Mouse (Mus musculus) thymus, adult 2 months (tissue): ENCODE results near the gene Marcks.

Experiments used
- CTCF ChIP-seq: fragments of 200-500 bp; IDR thresholded peaks from 2 replicates; pipeline ENCODE4 v1.5.1; 2012; ENCODE audit warnings: mild to moderate bottlenecking, control low read depth, low read length, moderate library complexity, borderline replicate concordance; ENCODE audit not compliant: control insufficient read depth, poor library complexity, insufficient read depth; ENCODE audit errors: extremely low read depth
- POLR2A ChIP-seq: fragments of 200-500 bp; IDR thresholded peaks from 2 replicates; pipeline ENCODE4 v1.6.1; 2012; ENCODE audit warnings: mild to moderate bottlenecking, low read length, control low read depth, moderate library complexity; ENCODE audit not compliant: control insufficient read depth, poor library complexity, insufficient read depth; ENCODE audit errors: extremely low read depth

DNA sequence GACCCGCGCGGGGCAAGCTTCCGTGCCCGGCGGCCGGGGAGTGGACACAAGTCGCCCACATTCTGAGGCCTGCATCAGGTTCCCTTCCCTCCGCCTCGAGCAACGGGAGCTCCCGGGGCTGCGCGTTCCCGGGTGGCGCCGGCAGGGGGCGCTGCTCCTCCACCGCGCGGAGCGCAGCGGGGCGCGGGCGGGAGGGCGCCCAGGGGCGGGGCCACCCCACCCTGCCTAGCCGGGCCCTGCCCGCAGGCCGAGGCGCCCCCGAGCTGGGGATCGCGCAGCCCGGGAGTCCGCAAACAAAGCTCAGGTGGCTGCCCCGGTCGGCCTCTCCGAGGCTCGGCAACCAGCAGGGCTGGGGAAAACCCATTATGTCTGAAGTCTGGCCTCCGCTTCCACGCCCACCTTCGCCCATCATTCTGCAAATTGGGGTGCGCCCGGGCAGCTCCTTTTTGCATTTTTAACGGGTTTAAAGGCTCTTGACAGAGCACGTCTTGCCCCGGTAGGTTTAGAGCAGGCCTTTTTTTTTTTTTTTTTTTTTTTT is 1.7 kb downstream of the Marcks start:
- TF ChIP-seq POLR2A (peak; percentile 71; the same call in 1 of the 2 replicates), CTCF (peak; percentile 98)
